Mouse (Mus musculus) T-cell, adult 2 months (primary cell): ENCODE results near the gene Pacs2.
A peak's percentile ranks its signal among the peaks of the same experiment; 100 is the strongest.

Experiments used
- DNase-seq: peaks from one replicate; pipeline ENCODE4 v3.0.0; 2022; ENCODE audit warnings: low spot score

The Pacs2 gene

GRCm38 (mm10) chr12:113012443-113012842 is 1.9 kb upstream of the Pacs2 start:
- DNase-seq, result no peak

DNA sequence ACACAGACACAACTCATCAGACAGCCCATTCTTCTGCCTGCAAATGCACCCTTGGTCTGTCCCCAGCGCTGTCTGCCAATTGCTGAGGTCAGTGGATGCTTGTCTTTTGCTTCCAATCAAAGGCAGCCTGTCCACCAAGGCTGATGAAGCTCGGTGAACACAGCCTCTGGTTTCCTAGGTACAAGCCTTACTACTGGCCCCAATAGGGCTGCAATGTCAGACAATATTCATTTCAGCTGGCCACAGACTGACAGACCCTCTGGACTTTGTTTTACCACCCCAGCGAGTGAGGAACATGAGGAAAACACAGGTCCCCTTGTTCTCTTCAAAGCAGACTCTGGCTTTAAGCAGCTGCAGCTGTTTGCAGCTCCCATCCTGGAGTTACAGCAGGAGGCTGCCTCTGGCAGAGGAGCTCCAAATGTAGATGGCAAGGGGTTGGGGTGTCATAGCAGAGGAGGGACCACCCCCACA is 1.3 kb upstream of the Pacs2 start:
- no peak for DNase-seq

- peak; percentile 30 for DNase-seq
Observed at GRCm38 (mm10) chr12:113014561-113015556, 551 bp downstream of the Pacs2 start.

DNA sequence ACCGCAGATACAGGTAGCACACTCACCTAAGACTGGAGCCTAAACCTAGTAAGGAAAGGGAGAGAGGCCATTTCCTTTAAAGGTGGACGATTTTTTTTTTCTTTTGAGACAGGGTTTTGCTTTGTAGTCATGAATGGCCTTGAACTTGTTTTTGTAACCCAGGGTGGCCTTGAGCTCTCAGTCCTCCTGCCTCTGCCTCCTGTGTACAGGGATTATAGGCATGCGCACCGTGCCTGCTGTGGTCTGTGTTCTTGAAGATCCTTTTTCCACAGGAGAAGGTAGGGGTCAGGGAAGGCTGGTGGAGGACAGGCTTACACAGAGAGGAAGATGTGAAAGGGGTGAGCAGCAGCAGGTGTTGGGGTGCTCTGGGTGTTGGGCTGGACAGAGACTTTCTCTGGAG is 1.6 kb downstream of the Pacs2 start:
- DNase-seq, result no peak

DNA sequence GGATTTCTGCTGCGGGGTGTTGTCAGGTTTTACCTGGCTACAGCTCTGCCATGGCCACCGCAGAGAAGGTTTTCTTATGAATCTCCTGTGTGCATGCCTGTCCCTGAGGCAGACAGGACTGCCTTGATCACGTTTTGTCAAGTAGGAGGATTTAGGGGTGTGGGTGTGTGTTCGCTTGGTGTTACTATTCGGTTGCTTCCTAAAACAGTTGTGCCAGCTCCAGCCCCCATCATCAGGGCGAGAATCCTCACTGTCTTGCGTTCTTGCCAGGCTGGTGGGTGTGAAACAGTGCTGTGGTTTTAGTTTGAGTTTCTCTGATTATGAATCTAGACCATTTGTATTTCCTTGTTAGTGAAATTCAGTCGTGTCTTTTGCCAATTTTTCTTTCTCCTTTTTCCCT is 2.7 kb downstream of the Pacs2 start:
- DNase-seq, result no peak

GRCm38 (mm10) chr12:113017429-113017984 is 3.2 kb downstream of the Pacs2 start:
- DNase-seq, result no peak

- no peak for DNase-seq
Observed at GRCm38 (mm10) chr12:113018763-113019162, 4.5 kb downstream of the Pacs2 start.

DNA sequence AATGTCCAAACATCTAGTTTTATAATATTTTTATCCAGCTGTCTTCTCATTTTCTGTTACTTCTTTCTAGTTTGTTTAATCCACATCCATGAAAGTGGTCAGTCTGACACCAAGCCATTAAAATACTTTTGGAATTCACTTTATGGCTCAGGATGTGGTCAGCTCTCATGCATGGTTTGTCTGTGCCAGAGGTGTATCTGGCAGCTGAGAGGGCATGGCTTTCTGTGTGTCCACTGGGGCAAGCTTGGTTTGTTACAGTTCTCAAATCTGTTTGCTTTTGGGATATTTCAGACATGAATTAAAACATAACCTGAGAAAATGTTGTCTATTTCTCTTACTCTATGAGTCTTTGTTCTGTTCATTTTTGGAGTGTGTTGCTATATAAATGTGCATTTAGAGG is 7.2 kb downstream of the Pacs2 start:
- DNase-seq, result no peak

- DNase-seq, result peak; percentile 66
Observed at GRCm38 (mm10) chr12:113023082-113023481, 8.8 kb downstream of the Pacs2 start.

- DNase-seq, result no peak
Observed at GRCm38 (mm10) chr12:113026557-113026956, 12.2 kb downstream of the Pacs2 start.

DNA sequence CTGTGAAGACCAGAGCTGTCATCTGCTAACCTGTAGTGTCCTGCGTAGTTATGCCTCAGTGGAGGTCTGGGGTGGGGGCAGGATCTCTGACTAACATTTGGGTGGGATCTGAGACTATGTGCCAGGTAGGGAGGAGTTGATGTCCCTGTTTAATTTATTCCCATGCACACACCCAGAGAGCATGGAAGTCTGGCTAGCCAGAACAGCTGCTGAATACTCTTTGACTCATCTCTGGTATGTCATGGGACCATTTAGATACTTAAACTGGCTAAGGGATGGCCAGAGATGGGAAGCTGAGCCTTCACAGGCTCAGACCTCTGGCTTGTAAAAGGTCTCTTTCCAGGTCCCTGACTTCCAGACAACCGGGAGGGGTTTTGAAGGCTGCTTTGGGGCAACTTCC is 13.2 kb downstream of the Pacs2 start:
- DNase-seq, result no peak

DNA sequence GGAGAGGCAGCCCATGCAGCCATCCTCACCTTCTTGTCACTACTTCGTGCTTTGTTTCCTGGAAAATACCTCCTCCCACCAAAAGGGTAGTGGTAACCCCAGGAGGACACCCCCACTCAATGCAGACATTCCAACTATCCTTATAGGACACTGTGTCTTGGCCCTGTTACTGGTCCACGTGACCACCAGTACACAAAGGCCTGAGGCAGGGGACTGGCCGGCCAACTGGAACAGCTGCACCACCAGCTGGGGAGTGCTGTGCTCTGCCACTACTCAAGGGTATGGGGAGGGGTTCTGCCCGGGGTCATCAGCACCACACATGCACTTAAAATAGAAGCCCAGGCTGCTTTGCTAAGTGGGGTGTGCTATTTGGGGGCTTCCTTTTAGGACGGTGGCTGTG is 13.8 kb downstream of the Pacs2 start:
- no peak for DNase-seq

GRCm38 (mm10) chr12:113028898-113029297 is 14.6 kb downstream of the Pacs2 start:
- DNase-seq, result no peak

DNA sequence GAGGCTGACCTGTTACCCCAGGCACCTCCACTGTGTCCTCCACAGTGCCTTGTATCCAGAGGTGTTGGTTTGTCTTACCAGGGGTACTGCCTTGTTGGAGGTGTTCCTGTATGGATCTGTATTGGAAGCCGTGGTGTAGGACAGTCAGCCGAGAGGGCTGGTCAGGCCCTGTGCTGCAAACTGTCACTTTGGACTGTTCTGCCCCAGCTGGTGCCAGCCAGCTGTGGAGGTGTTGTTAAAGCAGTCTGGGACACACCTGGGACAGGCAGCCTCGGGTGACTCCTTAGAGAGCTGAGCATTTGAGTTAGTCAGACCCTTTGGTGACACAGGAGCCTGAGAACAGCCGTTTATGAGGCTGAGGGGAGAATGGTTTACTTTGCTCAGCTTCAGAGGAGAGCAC is 15.7 kb downstream of the Pacs2 start:
- DNase-seq, result no peak

DNA sequence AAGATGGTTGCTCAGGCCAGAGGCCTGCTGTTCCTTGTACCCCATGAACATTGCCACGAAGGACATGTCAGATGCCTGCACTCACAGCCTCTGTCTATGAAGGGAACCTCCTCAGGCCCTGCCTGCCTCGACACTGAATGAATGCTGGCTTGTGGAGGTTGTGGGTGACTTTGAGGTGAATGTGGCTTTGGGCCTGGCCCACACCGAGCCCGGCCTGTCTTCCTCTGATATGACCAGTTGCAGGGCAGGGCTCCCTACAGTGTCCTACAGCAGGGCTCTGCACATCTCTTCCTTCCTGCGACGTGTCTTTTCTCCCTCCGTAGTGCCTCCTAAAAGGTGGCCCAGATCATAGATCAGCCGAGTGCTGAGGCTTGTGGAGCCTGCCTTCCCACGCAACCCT is 16.7 kb downstream of the Pacs2 start:
- DNase-seq, result no peak

DNA sequence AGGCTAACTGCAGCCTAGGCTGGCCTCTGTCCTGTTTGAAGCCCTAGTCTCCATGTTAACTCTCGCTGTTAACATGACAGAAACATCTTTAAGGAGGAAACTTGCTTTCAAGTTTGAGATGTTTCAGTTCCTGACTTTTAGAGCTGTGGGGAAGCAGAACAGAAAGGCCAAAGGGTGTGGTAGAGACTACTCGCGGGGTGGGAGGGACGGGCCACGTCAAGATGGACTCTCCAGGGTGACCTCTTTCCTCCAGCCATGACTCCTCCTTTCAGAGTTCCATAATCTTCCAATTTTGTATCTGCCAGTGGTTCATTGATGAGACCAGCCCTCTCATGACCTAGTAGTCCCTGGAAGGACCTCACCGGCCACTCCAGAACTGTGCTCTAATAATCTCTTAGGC is 17.1 kb downstream of the Pacs2 start:
- no peak for DNase-seq

DNA sequence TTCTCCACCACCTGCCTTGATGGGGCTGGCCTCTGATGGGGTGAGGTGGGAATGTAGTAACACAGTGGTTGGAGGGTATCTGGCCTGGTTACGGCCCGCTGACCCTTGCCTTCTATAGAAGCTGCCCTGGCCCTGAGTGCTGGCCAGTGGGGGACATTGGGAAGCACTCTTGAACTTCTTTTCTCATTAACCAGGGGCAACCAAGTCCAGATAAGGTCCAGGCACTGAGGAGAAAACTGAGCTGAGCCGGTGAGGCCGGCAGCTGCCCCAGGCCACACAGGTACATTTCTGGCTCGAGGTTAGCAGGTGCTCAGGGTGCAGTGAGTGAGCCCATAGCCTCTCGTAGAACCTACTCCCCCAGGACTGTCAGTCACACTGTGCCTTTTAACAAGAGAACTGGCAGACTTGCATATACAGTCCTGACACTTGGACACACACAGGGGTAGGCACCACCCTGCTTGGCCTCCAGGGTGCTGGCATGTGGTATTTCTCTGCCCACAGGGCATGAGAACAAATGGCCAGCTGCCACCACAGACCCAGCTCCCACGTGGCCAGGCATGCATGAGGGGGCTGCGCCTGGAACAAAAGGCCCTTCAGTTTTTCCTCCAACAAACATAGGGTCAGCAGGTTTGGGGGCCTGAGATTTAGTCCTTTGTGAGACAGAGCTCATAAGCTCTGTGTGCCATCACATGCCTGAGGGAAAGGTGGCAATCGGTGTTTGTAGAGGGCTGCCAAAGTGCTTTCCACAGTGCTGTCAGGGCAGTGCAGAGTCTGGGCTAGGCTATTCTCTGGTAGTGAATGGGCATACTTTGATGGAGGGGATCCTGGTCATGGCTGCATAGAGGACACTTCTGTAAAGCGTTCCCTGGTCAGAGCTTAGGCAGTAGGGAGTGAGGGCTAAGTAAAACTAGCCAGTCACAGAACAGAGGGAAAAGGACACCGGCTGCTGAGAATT is 18.3 kb downstream of the Pacs2 start:
- DNase-seq, result no peak

GRCm38 (mm10) chr12:113035093-113035492 is 20.8 kb downstream of the Pacs2 start:
- DNase-seq, result no peak

DNA sequence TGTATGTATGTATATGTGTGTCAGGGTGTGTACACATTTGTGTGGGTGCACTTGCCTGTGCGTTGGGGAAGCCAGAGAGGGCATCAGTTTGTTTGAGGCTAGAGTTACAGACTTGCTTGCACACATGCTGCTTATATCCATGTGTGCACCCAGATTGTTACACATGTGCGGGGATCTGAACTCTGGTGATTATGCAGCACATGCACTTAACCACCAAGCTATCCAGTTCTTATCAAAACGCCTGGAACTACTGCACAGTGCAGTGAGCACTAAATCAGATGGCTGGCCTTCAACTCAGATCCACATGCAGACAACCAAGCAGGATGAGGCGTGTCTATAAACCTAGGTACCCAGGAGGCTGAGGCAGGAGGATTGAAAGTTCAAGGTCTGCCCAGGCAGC is 22.7 kb downstream of the Pacs2 start:
- no peak for DNase-seq

GRCm38 (mm10) chr12:113038414-113038813 is 24.1 kb downstream of the Pacs2 start:
- no peak for DNase-seq

DNA sequence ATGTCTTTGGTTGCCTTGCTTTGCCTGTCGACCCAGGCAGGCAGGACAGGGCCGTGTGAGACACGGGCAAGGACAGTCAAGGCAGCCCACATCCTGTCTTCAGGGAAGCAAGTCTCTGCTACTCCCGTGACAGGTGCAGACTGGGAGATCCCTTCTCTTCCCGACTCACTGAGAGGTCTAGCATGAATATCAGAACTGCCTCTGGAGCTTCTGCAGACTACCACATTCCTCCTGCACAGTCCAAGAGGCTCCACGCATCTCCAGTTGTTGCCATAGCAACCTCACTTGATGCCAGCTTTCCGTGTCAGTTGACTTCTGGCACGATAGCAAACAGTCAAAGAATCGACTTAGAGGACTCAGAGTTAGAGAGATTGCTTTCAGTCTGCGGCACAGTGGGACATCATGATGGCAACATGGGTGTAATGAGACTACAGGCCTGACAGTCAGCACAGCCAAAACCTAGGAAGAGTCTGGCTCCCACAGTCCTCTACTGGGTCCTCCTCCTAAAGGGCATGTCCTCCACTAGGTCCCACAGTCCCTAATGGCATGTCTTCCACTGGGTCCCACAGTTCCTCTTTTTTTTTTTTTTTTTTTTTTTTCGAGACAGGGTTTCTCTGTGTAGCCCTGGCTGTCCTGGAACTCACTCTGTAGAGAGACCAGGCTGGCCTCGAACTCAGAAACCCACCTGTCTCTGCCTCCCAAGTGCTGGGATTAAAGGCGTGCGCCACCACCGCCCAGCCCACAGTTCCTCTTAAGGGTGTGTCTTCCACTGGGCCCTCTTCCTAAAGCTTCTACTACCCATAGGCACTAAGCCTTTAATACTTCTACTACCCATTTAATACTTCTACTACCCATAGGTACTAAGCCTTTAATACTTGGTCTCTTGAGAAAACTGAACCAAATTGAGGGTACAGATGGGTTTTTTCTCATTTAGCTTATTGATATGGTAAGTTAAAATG is 27.5 kb downstream of the Pacs2 start:
- no peak for DNase-seq
